Mouse (Mus musculus) G1E (cell line): ENCODE measurements around the gene Gimap7.

Experiments
- CTCF ChIP-seq: IDR thresholded peaks from 2 replicates; pipeline ENCODE4 v1.5.1; 2012; ENCODE audit warnings: low read depth, low read length, inconsistent platforms, mixed read lengths
- GATA1 ChIP-seq: IDR thresholded peaks from 2 replicates; pipeline ENCODE4 v1.6.1; 2012; ENCODE audit warnings: borderline replicate concordance, low read length, inconsistent platforms, mixed read lengths
- TAL1 ChIP-seq: conservative IDR thresholded peaks from 2 replicates; pipeline ENCODE4 v1.6.1; 2012; ENCODE audit warnings: low read depth, low read length, inconsistent platforms, mixed read lengths

DNA sequence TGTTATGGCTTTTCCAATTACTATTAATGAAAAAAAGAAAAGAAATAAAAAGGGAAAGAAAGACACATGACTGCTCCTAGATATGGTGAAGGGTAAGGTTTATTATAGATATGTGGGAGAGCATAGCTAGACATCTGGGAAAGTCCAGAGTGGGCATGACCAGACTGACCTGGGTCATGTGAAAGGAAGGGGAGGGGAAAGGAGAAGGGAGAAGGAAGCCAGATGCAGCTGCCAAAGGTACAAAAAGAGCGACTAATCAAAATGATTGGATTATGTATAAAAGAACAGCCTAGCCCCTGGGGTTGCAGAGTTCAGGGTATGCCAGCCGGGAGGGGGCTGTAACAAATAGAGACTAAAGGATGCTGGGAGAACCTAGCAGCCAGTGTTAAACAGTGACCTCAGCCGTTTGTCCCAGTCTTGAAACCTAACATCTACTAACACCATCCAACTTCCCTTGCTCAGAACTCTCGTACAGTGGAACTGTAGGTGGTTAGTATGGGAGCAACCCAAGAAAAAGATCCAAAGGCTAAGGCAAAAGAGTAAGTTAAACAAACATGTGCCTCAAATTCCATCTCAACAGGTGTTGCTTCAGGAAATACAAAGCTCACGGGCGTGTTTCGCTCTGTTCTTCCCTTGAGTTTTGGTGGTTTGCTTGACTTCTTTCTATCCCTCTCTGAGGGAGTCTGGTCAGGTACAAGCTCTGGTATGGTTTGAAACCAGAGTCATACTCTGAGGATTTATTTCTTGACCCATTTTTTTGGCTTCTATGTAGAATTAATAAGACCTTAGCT is 20.2 kb upstream of the Gimap7 start:
- no peak for TF ChIP-seq CTCF
- no peak for TF ChIP-seq TAL1
- no peak for TF ChIP-seq GATA1
